Mouse (Mus musculus): ENCODE data around the gene Scrg1. TPM values are rescaled to one million over a fixed set of nuclear protein-coding genes. Genes with fewer than 3 reads are reported as not detected.
"Not testable (repeated sequence)": the region's sequence is repeated elsewhere in the genome, so short reads cannot be mapped to it uniquely, and the experiment has no call there.

Gene Scrg1
- polyA plus RNA-seq, 1 experiment = not detected

- H3K9me3 ChIP-seq (ENCODE audit: control insufficient read depth, low read length) = no peaks in the 10 kb centered on the region
- TF ChIP-seq GATA1 (IDR thresholded peaks at IDR 0.05; ENCODE audit: low read length) (no peak), TAL1 (IDR thresholded peaks at IDR 0.05; ENCODE audit: low read length) (no peak)
- H3K27me3 ChIP-seq (ENCODE audit: control insufficient read depth) = no peaks in the 10 kb centered on the region
- H3K4me3 ChIP-seq (replicated peaks) = no peak overlapping the region
- H3K36me3 ChIP-seq (ENCODE audit: control insufficient read depth) = no peaks in the 10 kb centered on the region
- H3K4me1 ChIP-seq (ENCODE audit: control insufficient read depth) = no peaks in the 10 kb centered on the region
Measured at GRCm38 (mm10) chr8:57443289-57443688, 12.4 kb upstream of the Scrg1 start.

GRCm38 (mm10) chr8:57445901-57446300 lies 9.8 kb upstream of the Scrg1 start:
- not testable (repeated sequence) for H3K4me1 ChIP-seq (ENCODE audit: control insufficient read depth); H3K9me3 ChIP-seq (ENCODE audit: control insufficient read depth, low read length); H3K27me3 ChIP-seq (ENCODE audit: control insufficient read depth); H3K36me3 ChIP-seq (ENCODE audit: control insufficient read depth); H3K4me3 ChIP-seq (replicated peaks)

- TF ChIP-seq TAL1 (IDR thresholded peaks at IDR 0.05; ENCODE audit: low read length) (no peak), GATA1 (IDR thresholded peaks at IDR 0.05; ENCODE audit: low read length) (no peak)
- H3K36me3 ChIP-seq (ENCODE audit: control insufficient read depth) = no peaks in the 10 kb centered on the region
Measured at GRCm38 (mm10) chr8:57450726-57451125, 5.0 kb upstream of the Scrg1 start.

GRCm38 (mm10) chr8:57451896-57452295 lies 3.8 kb upstream of the Scrg1 start:
- no peaks in the 10 kb centered on the region for H3K36me3 ChIP-seq (ENCODE audit: control insufficient read depth)
- no peak for TF ChIP-seq GATA1 (IDR thresholded peaks at IDR 0.05; ENCODE audit: low read length)
- no peak for TF ChIP-seq TAL1 (IDR thresholded peaks at IDR 0.05; ENCODE audit: low read length)

More at GRCm38 (mm10) chr8:57450726-57451125, 5.0 kb upstream of the Scrg1 start:
- H3K27me3 ChIP-seq (ENCODE audit: control insufficient read depth) = no peaks in the 10 kb centered on the region
- H3K9me3 ChIP-seq (ENCODE audit: control insufficient read depth, low read length) = no peaks in the 10 kb centered on the region
- H3K4me3 ChIP-seq (replicated peaks) = no peak overlapping the region
- H3K4me1 ChIP-seq (ENCODE audit: control insufficient read depth) = no peaks in the 10 kb centered on the region

GRCm38 (mm10) chr8:57453361-57453760 lies 2.4 kb upstream of the Scrg1 start:
- H3K4me1 ChIP-seq (ENCODE audit: control insufficient read depth) = no peaks in the 10 kb centered on the region
- no peaks in the 10 kb centered on the region for H3K36me3 ChIP-seq (ENCODE audit: control insufficient read depth)
- H3K27me3 ChIP-seq (ENCODE audit: control insufficient read depth) = no peaks in the 10 kb centered on the region
- TF ChIP-seq TAL1 (IDR thresholded peaks at IDR 0.05; ENCODE audit: low read length) = no peak
- TF ChIP-seq GATA1 (IDR thresholded peaks at IDR 0.05; ENCODE audit: low read length) = no peak
- no peaks in the 10 kb centered on the region for H3K9me3 ChIP-seq (ENCODE audit: control insufficient read depth, low read length)
- H3K4me3 ChIP-seq (replicated peaks) = no peak overlapping the region

More at GRCm38 (mm10) chr8:57451896-57452295, 3.8 kb upstream of the Scrg1 start:
- no peaks in the 10 kb centered on the region for H3K27me3 ChIP-seq (ENCODE audit: control insufficient read depth)
- no peaks in the 10 kb centered on the region for H3K9me3 ChIP-seq (ENCODE audit: control insufficient read depth, low read length)
- no peak overlapping the region for H3K4me3 ChIP-seq (replicated peaks)
- H3K4me1 ChIP-seq (ENCODE audit: control insufficient read depth) = no peaks in the 10 kb centered on the region

- Histone ChIP-seq H3K4me3 (replicated peaks) (no peak overlapping the region), H3K4me1 (ENCODE audit: control insufficient read depth) (no peaks in the 10 kb centered on the region), H3K9me3 (ENCODE audit: control insufficient read depth, low read length) (no peaks in the 10 kb centered on the region), H3K27me3 (ENCODE audit: control insufficient read depth) (no peaks in the 10 kb centered on the region), H3K36me3 (ENCODE audit: control insufficient read depth) (no peaks in the 10 kb centered on the region)
- no peak for TF ChIP-seq GATA1 (IDR thresholded peaks at IDR 0.05; ENCODE audit: low read length)
- TF ChIP-seq TAL1 (IDR thresholded peaks at IDR 0.05; ENCODE audit: low read length) = no peak
Measured at GRCm38 (mm10) chr8:57457152-57457551, 1.4 kb downstream of the Scrg1 start.

GRCm38 (mm10) chr8:57457942-57458341 lies 2.2 kb downstream of the Scrg1 start:
- no peak for TF ChIP-seq GATA1 (IDR thresholded peaks at IDR 0.05; ENCODE audit: low read length)
- no peak for TF ChIP-seq TAL1 (IDR thresholded peaks at IDR 0.05; ENCODE audit: low read length)
- Histone ChIP-seq H3K9me3 (ENCODE audit: control insufficient read depth, low read length) (no peaks in the 10 kb centered on the region), H3K27me3 (ENCODE audit: control insufficient read depth) (no peaks in the 10 kb centered on the region), H3K36me3 (ENCODE audit: control insufficient read depth) (no peaks in the 10 kb centered on the region), H3K4me1 (ENCODE audit: control insufficient read depth) (no peaks in the 10 kb centered on the region), H3K4me3 (replicated peaks) (no peak overlapping the region)

GRCm38 (mm10) chr8:57462839-57463238 lies 7.1 kb downstream of the Scrg1 start:
- Histone ChIP-seq H3K36me3 (ENCODE audit: control insufficient read depth) (no peaks in the 10 kb centered on the region), H3K4me3 (replicated peaks) (no peak overlapping the region), H3K4me1 (ENCODE audit: control insufficient read depth) (no peaks in the 10 kb centered on the region), H3K9me3 (ENCODE audit: control insufficient read depth, low read length) (no peaks in the 10 kb centered on the region), H3K27me3 (ENCODE audit: control insufficient read depth) (no peaks in the 10 kb centered on the region)
- TF ChIP-seq GATA1 (IDR thresholded peaks at IDR 0.05; ENCODE audit: low read length) (no peak), TAL1 (IDR thresholded peaks at IDR 0.05; ENCODE audit: low read length) (no peak)

GRCm38 (mm10) chr8:57463757-57464156 lies 8.0 kb downstream of the Scrg1 start:
- Histone ChIP-seq H3K36me3 (ENCODE audit: control insufficient read depth) (no peaks in the 10 kb centered on the region), H3K27me3 (ENCODE audit: control insufficient read depth) (no peaks in the 10 kb centered on the region), H3K4me3 (replicated peaks) (no peak overlapping the region), H3K4me1 (ENCODE audit: control insufficient read depth) (no peaks in the 10 kb centered on the region), H3K9me3 (ENCODE audit: control insufficient read depth, low read length) (no peaks in the 10 kb centered on the region)
- TF ChIP-seq TAL1 (IDR thresholded peaks at IDR 0.05; ENCODE audit: low read length) = no peak

- no peak overlapping the region for H3K4me3 ChIP-seq (replicated peaks)
- TF ChIP-seq GATA1 (IDR thresholded peaks at IDR 0.05; ENCODE audit: low read length) = no peak
- no peak for TF ChIP-seq TAL1 (IDR thresholded peaks at IDR 0.05; ENCODE audit: low read length)
- no peaks in the 10 kb centered on the region for H3K27me3 ChIP-seq (ENCODE audit: control insufficient read depth)
- H3K9me3 ChIP-seq (ENCODE audit: control insufficient read depth, low read length) = no peaks in the 10 kb centered on the region
- H3K36me3 ChIP-seq (ENCODE audit: control insufficient read depth) = no peaks in the 10 kb centered on the region
- H3K4me1 ChIP-seq (ENCODE audit: control insufficient read depth) = no peaks in the 10 kb centered on the region
Measured at GRCm38 (mm10) chr8:57468624-57469023, 12.9 kb downstream of the Scrg1 start.

All from erythroblast, embryonic 14.5 days (primary cell).